Mouse (Mus musculus): ENCODE measurements around the gene Larp7.

DNA sequence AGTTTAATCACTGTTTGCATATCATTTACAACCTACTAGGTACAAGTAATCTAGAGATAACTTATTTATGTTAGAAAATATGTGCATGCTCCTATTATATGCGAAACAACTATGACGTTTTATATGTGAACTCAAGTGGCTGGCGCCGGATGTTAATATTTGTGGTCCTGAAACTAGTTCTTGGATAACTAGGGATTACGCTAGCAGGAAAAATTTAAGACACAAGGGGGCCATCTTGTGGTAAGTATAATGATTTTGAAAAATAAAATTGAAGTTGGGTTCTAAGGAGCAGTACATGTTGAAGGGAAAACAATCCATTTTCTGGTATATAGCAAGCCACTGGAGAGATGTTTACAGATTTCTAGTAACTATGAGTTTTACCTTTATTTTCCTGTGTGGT is 1.6 kb upstream of the Larp7 start:
- no peak for TF ChIP-seq CTCF (IDR thresholded peaks at IDR 0.05; ENCODE audit: insufficient read depth, low read depth, low read length)
- TF ChIP-seq POLR2A (IDR thresholded peaks at IDR 0.05; ENCODE audit: insufficient read depth, low read depth, low read length), result no peak
